Mouse (Mus musculus): ENCODE measurements at regions not wholly inside any gene's neighbourhood (a gene's known extent, or its start where the extent isn't known, plus 50 kb on each side); places are given as distances from the start of the nearest gene placed in this dataset.

- TF ChIP-seq POLR2A (IDR thresholded peaks at IDR 0.05; ENCODE audit: borderline replicate concordance, extremely low read depth, insufficient read depth, insufficient read length, poor library complexity, severe bottlenecking) (no peak), CTCF (IDR thresholded peaks at IDR 0.05; ENCODE audit: borderline replicate concordance, extremely low read depth, insufficient read depth, insufficient read length) (no peak)
- no peak for DNase-seq (ENCODE audit: low read depth)
These were observed 667.3 kb upstream of the Nudt12 start for GRCm38 (mm10) chr17:59680511-59680910.

DNA sequence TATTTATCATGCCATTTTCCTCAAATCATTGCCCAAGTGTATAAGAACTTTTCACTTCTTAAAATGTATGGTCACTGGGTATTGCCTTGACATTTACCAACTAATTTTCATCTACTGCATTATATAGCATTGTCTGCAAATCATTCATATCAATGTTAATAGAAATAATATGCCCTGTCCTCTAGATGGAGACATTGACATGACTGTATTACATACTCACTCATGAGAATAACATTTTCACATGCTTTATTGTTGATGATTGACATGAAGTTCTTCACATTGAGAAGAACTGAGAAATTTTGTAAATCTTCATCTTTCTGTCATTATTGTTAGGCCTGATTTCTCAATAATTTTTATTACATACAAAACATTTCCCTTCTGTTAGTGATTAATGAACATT, 629.4 kb upstream of the Nudt12 start:
- peak; percentile 50 for DNase-seq (ENCODE audit: low read depth)
- TF ChIP-seq CTCF (IDR thresholded peaks at IDR 0.05; ENCODE audit: borderline replicate concordance, extremely low read depth, insufficient read depth, insufficient read length), result no peak
- no peak for TF ChIP-seq POLR2A (IDR thresholded peaks at IDR 0.05; ENCODE audit: borderline replicate concordance, extremely low read depth, insufficient read depth, insufficient read length, poor library complexity, severe bottlenecking)

All from brain, embryonic 14.5 days (tissue).